Mouse (Mus musculus) lung, postnatal 4 days (tissue): ENCODE data around the gene Smok2b.
A peak's percentile ranks its signal among the peaks of the same experiment; 100 is the strongest.
"Not testable (repeated sequence)": the region's sequence is repeated elsewhere in the genome, so short reads cannot be mapped to it uniquely, and the experiment has no call there.

ENCODE experiments used
- DNase-seq, 2 experiments: peaks; one replicate each; pipeline ENCODE4 v3.0.0; 2021

Smok2b gene

DNA sequence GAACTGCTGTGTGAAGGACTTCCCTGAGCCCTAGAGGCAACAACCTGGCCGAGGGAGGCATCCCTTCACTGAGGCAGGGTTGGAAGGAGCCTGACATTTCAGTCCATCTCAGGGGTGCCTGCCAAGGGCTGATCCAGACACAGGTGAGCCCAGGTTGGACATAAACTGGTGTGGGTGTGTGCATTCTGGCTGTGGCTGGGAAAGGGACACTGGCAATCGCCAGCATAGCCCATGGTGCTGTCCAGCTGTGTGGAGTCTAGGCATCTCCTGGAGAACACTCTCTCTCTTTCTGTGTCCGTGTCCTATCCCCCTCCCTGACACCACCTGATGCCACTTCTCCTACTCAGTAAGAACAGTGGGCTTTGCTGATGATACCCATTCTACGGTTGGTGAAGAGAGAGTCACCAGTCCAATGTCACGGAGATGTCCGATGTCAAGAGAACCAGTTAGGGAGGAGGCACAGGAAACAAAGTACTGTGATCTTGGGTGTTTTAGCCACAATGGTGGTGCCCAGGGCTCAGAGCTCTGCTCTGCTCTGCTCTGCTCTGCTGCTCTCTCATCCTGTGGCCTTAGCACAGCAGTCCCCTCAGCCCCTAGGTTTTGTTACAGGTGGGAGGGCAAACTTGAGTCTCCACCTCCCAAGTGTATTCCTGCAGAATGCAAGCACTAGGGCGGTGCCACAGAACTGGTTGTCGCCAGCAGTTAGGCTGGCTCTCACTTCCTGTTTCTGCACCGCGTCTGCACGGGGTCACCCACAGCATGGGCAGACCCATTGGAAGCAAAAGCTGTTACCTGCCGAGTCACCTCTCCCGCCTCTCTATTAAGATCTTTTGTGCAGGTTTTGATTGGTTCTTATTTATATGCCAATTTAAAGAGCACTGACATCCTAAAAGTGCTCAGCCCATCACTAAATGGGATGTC lies 11.0 kb downstream of the Smok2b start:
- DNase-seq, result peak in 1 of 2 experiments; percentile 16

DNA sequence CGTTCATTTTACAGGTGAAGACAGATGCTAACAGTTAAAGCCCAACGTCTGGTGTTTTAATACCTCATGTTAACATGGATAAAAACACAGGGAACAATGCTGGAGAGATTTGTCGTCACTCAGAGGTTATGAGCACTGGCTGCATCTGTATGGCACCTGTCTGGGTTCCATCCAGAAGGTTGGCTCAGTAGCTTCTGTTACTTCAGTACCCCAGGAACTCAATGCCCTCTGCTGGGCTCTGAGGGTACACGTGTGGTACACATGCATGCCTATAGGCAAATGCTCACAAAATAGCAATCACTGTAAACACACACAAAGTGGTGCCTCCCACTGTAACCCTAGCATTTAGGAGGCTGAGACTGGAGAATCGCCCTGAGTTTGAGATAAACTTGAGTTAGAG lies 24.7 kb downstream of the Smok2b start:
- DNase-seq, result not testable (repeated sequence)
